Mouse (Mus musculus): Measurements from ENCODE around the gene Cdh3. TPM values are rescaled to one million over a fixed set of nuclear protein-coding genes. Genes with fewer than 3 reads are reported as not detected.

Gene Cdh3
- total and polyA plus RNA-seq, 3 experiments = not detected

DNA sequence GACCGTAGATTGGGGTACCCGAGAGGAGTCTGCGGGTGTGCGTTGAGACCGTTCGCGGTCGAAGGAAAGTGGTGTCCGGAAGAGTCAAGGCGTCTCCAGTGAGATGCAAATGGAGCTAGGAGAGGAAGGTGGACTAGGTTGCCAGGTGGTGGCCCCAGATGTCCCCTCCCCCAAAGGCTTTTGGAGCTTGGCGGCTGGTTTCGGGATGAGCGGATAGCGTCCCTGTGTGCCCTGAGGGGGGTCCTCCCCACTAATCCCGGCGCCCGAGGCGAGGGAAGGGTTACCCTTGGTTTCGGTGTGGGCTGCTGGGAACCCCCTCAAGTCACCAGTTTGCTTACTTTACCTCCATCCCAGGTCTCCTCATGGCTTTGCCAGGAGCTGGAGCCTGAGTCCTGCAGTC lies 93.2 kb downstream of the Cdh3 start:
- no peak overlapping the region for H3K27ac ChIP-seq (ENCODE audit: insufficient read depth, low read depth)
- H3K4me2 ChIP-seq (ENCODE audit: insufficient read depth, low read depth, poor library complexity, severe bottlenecking) = no peak overlapping the region
- no peaks in the 10 kb centered on the region for H3K36me3 ChIP-seq (replicated peaks in 1 of 2; ENCODE audit: control insufficient read depth in 1 of 2, insufficient read depth in 1 of 2, low read length in 1 of 2)
- peaks cover 0 to 13% of the 10 kb centered on the region in 2 experiments; a peak in 2 of 4 replicates for H3K4me1 ChIP-seq (ENCODE audit: control insufficient read depth in 1 of 2, insufficient read depth in 2 of 2)
- no peak overlapping the region for H3K4me3 ChIP-seq (replicated peaks in 1 of 3; ENCODE audit: low read depth in 2 of 3, low read length in 2 of 3, poor library complexity in 1 of 3)
- in situ Hi-C loops (cut with MboI; ENCODE audit: low pct_ligation_motif_present, low pct_unique_long_range_greater_than_20kb, low sequenced_read_pairs) = no loop called here
- peaks cover 9% of the 10 kb centered on the region for H3K9me3 ChIP-seq (replicated peaks; ENCODE audit: low read length)
- H3K9ac ChIP-seq (ENCODE audit: insufficient read depth, low read depth) = no peak overlapping the region
- dilution Hi-C loops (cut with MboI; ENCODE audit: extremely low pct_ligation_motif_present, extremely low pct_unique_long_range_greater_than_20kb, low sequenced_read_pairs) = no loop called here
- DNase-seq (ENCODE audit: extremely low read depth) = no peak
- H3K79me2 ChIP-seq (replicated peaks; ENCODE audit: control insufficient read depth, extremely low read depth, insufficient read depth, poor library complexity, severe bottlenecking) = no peaks in the 10 kb centered on the region
- no peak for TF ChIP-seq PAX5 (IDR thresholded peaks at IDR 0.05; ENCODE audit: low read length)
- TF ChIP-seq MAX (IDR thresholded peaks at IDR 0.05; ENCODE audit: low read length) = no peak
- TF ChIP-seq MXI1 (IDR thresholded peaks at IDR 0.05; ENCODE audit: low read depth, low read length) = no peak
- no peak for TF ChIP-seq USF2 (conservative IDR thresholded peaks at IDR 0.05; ENCODE audit: low read depth, low read length)
- no peak for TF ChIP-seq TBP (conservative IDR thresholded peaks at IDR 0.05; ENCODE audit: low read depth, low read length)
- no peak for TF ChIP-seq CHD1 (IDR thresholded peaks at IDR 0.05; ENCODE audit: low read depth, low read length)
- no peak for TF ChIP-seq UBTF (IDR thresholded peaks at IDR 0.05; ENCODE audit: low read depth, low read length)
- TF ChIP-seq ZMIZ1 (IDR thresholded peaks at IDR 0.05; ENCODE audit: low read depth, low read length) = no peak
- no peak for TF ChIP-seq MEF2A (IDR thresholded peaks at IDR 0.05; ENCODE audit: borderline replicate concordance, low read depth, low read length)
- no peak for TF ChIP-seq MAZ (IDR thresholded peaks at IDR 0.05; ENCODE audit: low read depth, low read length)
- no peak for TF ChIP-seq POLR2AphosphoS2 (IDR thresholded peaks at IDR 0.05; ENCODE audit: low read depth, low read length)
- TF ChIP-seq GABPA (IDR thresholded peaks at IDR 0.05; ENCODE audit: insufficient replicate concordance, low read depth, low read length) = no peak
- TF ChIP-seq NELFE (IDR thresholded peaks at IDR 0.05; ENCODE audit: low read depth, low read length) = no peak
- TF ChIP-seq KAT2A (IDR thresholded peaks at IDR 0.05; ENCODE audit: insufficient replicate concordance, low read length) = no peak
- no peak for TF ChIP-seq TCF12 (IDR thresholded peaks at IDR 0.05; ENCODE audit: low read depth, low read length)
- no peak for TF ChIP-seq CTCF (conservative IDR thresholded peaks at IDR 0.05 in 1 of 2, IDR thresholded peaks at IDR 0.05 in 1 of 2; ENCODE audit: low read depth in 2 of 2, low read length in 2 of 2)
- H3K27me3 ChIP-seq (replicated peaks) = no peaks in the 10 kb centered on the region

DNA sequence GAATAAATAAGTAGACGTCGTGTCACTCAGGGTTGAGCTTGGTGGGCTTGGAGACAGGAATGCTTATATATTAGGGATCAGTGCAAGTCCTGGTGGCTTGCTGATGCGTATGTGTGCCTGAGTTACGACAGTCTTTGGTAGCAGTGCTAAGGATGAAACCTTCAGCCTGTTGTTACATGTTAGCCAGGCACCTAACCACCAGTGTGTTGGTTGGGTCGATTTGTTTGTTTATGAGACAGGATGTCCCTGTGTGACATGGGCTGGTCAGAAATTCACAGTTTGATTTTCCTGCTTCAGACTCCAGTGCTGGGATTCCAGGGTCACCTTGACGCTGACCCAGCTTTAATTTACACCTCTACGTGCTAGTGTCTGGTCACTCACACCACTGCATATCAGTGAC lies 95.0 kb downstream of the Cdh3 start:
- no peak overlapping the region for H3K4me3 ChIP-seq (replicated peaks in 1 of 3; ENCODE audit: low read depth in 2 of 3, low read length in 2 of 3, poor library complexity in 1 of 3)
- no peak overlapping the region for H3K4me2 ChIP-seq (ENCODE audit: insufficient read depth, low read depth, poor library complexity, severe bottlenecking)
- dilution Hi-C loops (cut with MboI; ENCODE audit: extremely low pct_ligation_motif_present, extremely low pct_unique_long_range_greater_than_20kb, low sequenced_read_pairs) (no loop called here), in situ Hi-C loops (cut with MboI; ENCODE audit: low pct_ligation_motif_present, low pct_unique_long_range_greater_than_20kb, low sequenced_read_pairs) (no loop called here)
- H3K36me3 ChIP-seq (replicated peaks in 1 of 2; ENCODE audit: control insufficient read depth in 1 of 2, insufficient read depth in 1 of 2, low read length in 1 of 2) = no peaks in the 10 kb centered on the region
- peaks cover 0 to 13% of the 10 kb centered on the region in 2 experiments; a peak in 2 of 4 replicates for H3K4me1 ChIP-seq (ENCODE audit: control insufficient read depth in 1 of 2, insufficient read depth in 2 of 2)
- H3K27me3 ChIP-seq (replicated peaks) = no peaks in the 10 kb centered on the region
- peaks cover 9% of the 10 kb centered on the region for H3K9me3 ChIP-seq (replicated peaks; ENCODE audit: low read length)
- no peak for DNase-seq (ENCODE audit: extremely low read depth)
- no peak overlapping the region for H3K9ac ChIP-seq (ENCODE audit: insufficient read depth, low read depth)
- TF ChIP-seq MAFK (IDR thresholded peaks at IDR 0.05; ENCODE audit: insufficient replicate concordance, low read length) (no peak), POLR2AphosphoS2 (IDR thresholded peaks at IDR 0.05; ENCODE audit: low read depth, low read length) (no peak), SIN3A (IDR thresholded peaks at IDR 0.05; ENCODE audit: low read length) (no peak), RCOR1 (conservative IDR thresholded peaks at IDR 0.05; ENCODE audit: low read depth, low read length) (no peak), ELF1 (IDR thresholded peaks at IDR 0.05; ENCODE audit: low read depth, low read length) (no peak), MYC (IDR thresholded peaks at IDR 0.05; ENCODE audit: low read depth, low read length) (no peak), JUN (IDR thresholded peaks at IDR 0.05; ENCODE audit: insufficient read depth, low read depth, low read length) (no peak), MEF2A (IDR thresholded peaks at IDR 0.05; ENCODE audit: borderline replicate concordance, low read depth, low read length) (no peak), IRF4 (IDR thresholded peaks at IDR 0.05; ENCODE audit: low read depth, low read length) (no peak), TBP (conservative IDR thresholded peaks at IDR 0.05; ENCODE audit: low read depth, low read length) (no peak), MXI1 (IDR thresholded peaks at IDR 0.05; ENCODE audit: low read depth, low read length) (no peak)
- no peaks in the 10 kb centered on the region for H3K79me2 ChIP-seq (replicated peaks; ENCODE audit: control insufficient read depth, extremely low read depth, insufficient read depth, poor library complexity, severe bottlenecking)
- no peak overlapping the region for H3K27ac ChIP-seq (ENCODE audit: insufficient read depth, low read depth)

Data from CH12.LX (cell line).